Mouse (Mus musculus): ENCODE measurements around the gene A4gnt.
A peak's percentile ranks its signal among the peaks of the same experiment; 100 is the strongest.
"Not testable (repeated sequence)": the region's sequence is repeated elsewhere in the genome, so short reads cannot be mapped to it uniquely, and the experiment has no call there.

A4gnt gene

DNA sequence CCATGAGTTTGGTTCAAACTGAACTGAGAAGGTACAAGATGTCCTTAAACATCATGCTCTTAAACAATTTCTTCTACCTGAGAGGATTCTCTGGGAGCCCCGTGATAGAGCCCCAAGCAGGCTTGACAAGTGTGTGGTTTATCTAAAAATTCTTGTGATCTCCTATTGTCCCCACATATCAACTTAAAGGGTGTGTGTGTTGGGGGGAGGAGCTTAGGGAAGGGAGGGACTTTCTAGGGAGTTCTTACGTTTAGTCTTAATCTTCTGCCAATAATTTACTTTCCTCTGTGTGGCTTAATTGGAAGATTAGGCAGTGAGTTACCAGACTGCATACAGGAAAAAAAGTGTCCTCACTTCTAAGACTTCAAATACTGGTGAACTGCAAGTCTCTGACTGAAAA, at the start of gene A4gnt:
Gene A4gnt (plus strand): TSS at position 301 of the 400 bp plus-strand sequence.
- no peak for DNase-seq (ENCODE audit: low spot score)

GRCm38 (mm10) chr9:99563714-99564113, 48.6 kb upstream of the A4gnt start:
- DNase-seq (ENCODE audit: low spot score), result no peak

GRCm38 (mm10) chr9:99568023-99568346, 44.3 kb upstream of the A4gnt start:
- no peak for DNase-seq (ENCODE audit: low spot score)

DNA sequence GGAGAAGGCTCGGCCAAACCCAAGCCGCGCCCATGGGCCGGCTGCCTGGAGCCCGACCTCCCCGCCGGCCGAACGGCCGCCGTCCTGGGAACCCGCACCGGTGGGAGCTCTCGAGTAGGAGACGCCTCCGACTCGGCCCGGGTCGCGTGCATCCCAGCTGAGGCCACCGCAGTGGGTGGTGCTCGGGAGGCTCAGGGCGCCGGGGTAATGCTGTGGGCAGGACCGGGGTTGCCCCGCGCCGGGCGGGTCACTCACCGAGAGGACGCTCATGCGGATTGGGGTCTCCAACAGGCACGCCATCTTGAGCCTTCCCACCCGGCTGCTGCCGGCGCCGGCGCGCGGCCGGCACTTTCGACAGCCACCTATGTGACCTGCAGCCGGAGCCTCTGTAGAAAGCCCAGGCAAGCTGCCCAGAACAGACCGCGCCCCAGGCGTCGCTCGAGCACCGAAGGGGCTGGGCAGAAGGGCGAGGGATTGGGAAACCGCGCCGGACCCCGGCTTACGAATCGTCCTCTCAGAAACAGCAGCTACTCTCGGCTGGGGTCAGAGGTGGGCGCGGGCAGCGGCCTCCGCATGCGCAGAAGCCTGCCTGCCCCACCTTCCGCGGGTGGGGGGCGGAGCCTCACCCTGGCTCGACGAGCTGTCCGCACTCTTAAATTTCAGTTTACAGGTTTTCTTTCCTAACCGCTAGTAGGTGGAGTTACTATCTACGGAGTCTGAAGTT, 43.8 kb upstream of the A4gnt start, which contains the start of gene Armc8:
Gene Armc8 (minus strand): TSS at position 553 of the 724 bp plus-strand sequence.
- peak; percentile 78 for DNase-seq (ENCODE audit: low spot score)

DNA sequence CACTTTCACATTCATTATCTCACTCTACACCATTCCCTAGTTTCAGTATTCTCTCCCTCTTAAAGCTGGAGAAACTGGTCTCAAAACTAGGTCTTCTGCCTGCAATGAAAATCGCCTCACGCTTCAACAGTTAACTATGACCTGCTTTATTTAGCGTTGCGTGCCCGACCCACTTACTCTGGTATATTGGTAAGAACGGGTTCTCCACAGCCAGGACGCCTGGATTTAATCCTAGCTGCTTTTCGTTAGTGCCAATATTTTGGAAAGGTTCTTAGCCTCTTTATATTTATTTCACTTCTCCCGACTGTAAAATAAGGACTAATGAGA, 43.3 kb upstream of the A4gnt start:
- DNase-seq (ENCODE audit: low spot score), result no peak

GRCm38 (mm10) chr9:99575677-99576480, 36.4 kb upstream of the A4gnt start, which contains the start of gene Dbr1:
Dbr1 (plus strand) TSS chr9:99575799.
- DNase-seq (ENCODE audit: low spot score), result peak; percentile 79

GRCm38 (mm10) chr9:99580655-99581054, 31.6 kb upstream of the A4gnt start:
- no peak for DNase-seq (ENCODE audit: low spot score)

- DNase-seq (ENCODE audit: low spot score), result no peak
Measured at GRCm38 (mm10) chr9:99587505-99588202, 24.6 kb upstream of the A4gnt start.

GRCm38 (mm10) chr9:99591144-99591543, 21.2 kb upstream of the A4gnt start:
- DNase-seq (ENCODE audit: low spot score), result no peak

DNA sequence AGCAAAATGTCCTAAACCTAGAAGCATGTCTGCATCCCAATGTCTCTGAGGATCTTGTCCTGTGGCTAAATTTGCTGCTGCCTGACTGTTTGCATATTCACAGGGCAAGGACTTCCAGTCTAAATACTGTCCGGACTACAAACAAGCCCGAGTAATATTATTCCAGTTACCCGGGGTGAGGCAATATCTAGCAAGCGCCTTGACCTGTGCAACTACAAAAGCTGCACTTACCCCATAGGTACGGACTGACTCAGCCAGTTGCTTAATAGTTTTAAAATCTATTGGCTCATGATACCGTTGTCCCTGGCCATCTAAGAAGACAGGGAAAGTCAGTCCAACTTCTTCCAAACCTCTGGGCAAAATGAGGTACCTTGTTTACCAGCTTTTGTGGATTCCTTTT, 13.2 kb upstream of the A4gnt start:
- not testable (repeated sequence) for DNase-seq (ENCODE audit: low spot score)

DNA sequence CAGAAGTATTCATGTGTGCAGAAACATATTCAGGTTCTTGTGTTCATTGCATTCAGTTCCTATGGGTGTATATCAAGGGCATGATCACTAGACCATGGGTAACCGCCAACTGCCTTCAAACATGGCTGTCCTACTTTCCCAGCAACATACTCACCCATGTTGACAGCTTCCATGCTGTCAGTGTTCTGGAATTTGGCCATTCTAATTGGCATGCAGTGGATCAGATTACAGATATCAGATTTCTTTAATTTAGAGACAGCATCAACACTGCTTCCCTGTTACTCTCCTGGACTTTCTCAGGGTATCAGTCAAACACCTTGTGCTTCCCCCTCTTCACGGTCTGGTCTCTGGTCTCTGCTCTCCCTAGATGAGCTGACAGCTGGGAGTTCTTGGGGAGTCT, 8.7 kb upstream of the A4gnt start:
- no peak for DNase-seq (ENCODE audit: low spot score)

DNA sequence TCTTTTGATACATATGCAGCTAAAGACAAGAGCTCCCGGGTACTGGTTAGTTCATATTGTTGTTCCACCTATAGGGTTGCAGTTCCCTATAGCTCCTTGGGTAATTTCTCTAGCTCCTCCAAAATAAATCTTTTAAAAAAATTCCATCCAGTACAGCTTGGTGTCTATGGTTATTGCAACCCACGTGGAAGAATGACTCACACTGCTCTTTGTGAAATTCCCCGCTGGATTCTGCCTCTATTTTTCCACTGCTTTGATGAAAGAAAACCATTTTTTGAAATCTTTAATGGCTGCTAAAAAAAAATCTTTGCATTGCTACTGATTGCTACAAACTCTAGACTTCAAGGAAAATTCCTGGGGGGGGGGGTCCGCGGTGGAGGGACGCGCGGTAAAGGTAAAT, 7.4 kb downstream of the A4gnt start:
- no peak for DNase-seq (ENCODE audit: low spot score)

- DNase-seq (ENCODE audit: low spot score), result no peak
Measured at GRCm38 (mm10) chr9:99620196-99620595, 7.9 kb downstream of the A4gnt start.

DNA sequence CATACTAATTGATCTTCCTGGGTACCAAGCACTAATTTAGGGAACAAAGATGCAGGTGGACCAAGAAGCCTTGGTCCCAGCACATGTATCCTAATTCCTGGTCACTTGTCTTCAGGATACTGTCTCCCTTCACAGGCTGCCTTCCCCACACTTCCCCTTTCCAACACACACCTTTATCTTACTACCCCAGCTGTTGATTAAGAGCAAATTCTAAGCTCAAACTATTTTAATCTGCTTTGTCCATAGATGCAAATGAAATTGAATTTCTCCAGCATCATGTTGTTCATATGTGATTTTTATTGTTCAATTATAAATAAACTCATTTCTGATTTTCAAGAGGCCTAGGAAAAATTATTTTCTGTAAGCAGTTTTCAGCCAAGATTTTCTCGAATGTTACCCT, 9.7 kb downstream of the A4gnt start:
- no peak for DNase-seq (ENCODE audit: low spot score)

GRCm38 (mm10) chr9:99622966-99623365, 10.7 kb downstream of the A4gnt start:
- DNase-seq (ENCODE audit: low spot score), result no peak

DNA sequence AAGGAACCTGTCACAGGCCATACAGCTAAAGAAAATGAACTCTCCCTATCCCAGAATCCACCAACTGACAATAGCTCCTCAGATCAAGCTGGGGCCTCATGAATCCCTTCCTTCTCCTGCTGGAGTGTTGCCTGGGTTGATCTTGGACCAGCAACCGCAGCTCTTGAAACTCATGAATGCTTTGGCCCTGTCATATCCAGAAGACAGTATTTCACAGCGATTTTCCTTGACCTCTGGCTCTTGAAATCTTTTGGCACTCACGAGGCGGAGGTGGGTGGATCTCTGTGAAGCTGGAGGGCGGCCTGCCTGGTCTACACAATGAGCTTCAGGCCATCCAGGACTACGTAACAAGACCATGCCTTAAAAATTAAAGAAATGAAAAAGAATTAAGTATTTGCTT, 11.8 kb downstream of the A4gnt start:
- DNase-seq (ENCODE audit: low spot score), result no peak

- DNase-seq (ENCODE audit: low spot score), result no peak
Measured at GRCm38 (mm10) chr9:99628581-99628980, 16.3 kb downstream of the A4gnt start.

- DNase-seq (ENCODE audit: low spot score), result no peak
Measured at GRCm38 (mm10) chr9:99629281-99630011, 17.1 kb downstream of the A4gnt start, which contains the start of gene Dzip1l. Dzip1l (plus strand) TSS chr9:99629496.

DNA sequence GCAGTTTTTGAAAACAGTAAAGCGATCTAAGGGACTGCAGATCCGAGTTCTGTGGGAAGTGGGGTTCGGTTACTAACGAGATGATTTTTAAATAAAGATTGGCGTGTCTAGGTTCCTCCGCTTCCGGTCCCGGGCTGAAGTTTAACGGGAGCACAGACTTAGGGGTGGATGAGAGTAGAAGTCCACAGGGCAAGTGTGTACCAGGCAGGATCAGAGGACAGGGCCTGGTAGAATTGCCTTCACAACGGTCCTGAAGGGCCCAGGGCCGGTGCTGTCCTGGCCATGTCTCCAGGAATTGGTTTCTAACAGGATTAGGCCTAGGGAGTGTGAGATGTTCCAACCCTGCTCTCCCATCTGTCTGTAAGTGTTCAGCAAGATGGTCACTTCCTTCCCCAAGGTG, 17.8 kb downstream of the A4gnt start:
- DNase-seq (ENCODE audit: low spot score), result no peak

DNA sequence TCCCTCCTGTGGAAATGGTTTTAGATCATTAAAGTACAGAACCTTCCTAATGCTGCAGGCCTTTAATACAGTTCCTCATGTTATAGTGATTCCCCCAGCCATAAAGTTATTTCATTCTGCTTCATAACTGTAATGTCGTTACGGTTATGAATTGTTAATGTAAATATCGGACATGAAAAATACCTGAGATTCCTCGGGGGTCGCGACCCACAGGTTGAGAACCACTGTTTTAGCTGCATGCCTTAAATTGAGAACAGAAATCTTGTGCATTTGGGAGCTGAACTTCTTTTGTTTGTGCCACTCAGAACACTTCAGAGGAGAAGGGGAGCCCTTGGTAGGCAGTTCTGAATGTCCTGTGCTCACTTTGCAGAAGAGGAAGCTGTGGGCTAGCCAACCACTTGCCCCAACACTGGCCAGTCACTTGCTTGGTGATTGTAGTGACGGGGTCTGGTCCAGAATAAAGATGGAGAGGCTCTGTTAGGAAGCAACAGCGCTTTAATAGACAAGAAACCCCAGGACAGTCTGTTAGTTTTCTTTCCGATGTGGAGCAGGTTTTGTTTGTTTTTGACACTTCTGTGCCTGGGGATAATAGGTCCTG, 18.3 kb downstream of the A4gnt start:
- no peak for DNase-seq (ENCODE audit: low spot score)

- no peak for DNase-seq (ENCODE audit: low spot score)
Measured at GRCm38 (mm10) chr9:99631781-99632180, 19.5 kb downstream of the A4gnt start.

- no peak for DNase-seq (ENCODE audit: low spot score)
Measured at GRCm38 (mm10) chr9:99632264-99632663, 20.0 kb downstream of the A4gnt start.
